Mouse (Mus musculus) fibroblast of lung, adult 2 months (primary cell): ENCODE measurements around the gene Slu7.

Experiments used
- DNase-seq: peaks from one replicate; pipeline ENCODE4 v3.0.0-alpha.2; 2011; ENCODE audit warnings: low read depth

The Slu7 gene

GRCm38 (mm10) chr11:43433254-43434023 is at the start of gene Slu7:
Gene Slu7 (plus strand): TSS chr11:43433744.
- peak; percentile 56 for DNase-seq

DNA sequence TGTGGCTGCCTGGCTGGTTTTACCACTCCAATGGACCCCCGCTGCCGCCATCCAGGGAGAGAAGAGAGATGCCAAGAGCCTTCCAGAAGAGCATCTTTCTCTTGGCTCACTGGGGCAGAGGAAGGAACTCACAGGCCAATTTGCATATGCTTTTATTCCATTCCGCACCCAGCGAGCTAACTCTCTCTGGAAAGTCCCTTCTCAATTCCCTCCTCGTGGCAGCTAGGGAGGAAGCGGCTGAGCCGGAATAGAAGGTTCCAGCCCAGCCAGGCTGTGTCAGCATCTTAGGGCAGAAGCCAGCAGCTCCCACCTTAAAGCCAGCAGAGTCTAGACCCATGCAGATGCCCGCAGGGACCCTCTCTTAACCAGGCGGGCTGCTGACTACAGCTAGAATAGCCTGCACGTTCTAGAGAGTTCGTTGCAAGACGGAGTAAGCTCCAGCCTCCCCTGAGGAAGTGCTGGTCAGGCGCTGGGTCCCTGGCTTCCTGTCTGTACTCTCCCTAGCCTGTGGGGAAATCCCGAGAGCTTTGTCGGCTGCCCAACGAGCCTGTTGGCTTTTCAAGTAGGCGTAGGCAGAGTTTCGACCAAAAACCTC is 48.4 kb upstream of the Slu7 start:
- DNase-seq, result peak; percentile 61

DNA sequence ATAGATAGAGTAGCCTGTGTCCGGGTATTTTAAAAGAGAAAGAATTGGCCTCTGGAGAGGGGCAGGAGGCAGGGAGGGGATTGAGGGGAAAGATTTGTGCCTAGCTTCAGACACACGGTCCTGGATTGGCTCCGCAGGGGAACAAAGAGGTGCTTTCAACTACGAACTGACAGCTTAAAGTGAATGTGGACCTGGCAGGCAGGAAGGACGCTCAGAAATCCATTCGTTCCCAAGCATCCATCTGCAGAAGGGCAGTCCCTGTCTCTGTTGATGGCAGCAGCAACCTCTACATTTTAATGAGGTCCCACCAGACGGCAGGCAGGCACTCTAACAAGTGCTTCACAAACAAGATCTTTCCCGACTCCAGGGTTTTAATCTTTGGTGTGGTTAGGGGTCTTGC is 47.8 kb upstream of the Slu7 start:
- DNase-seq, result no peak

DNA sequence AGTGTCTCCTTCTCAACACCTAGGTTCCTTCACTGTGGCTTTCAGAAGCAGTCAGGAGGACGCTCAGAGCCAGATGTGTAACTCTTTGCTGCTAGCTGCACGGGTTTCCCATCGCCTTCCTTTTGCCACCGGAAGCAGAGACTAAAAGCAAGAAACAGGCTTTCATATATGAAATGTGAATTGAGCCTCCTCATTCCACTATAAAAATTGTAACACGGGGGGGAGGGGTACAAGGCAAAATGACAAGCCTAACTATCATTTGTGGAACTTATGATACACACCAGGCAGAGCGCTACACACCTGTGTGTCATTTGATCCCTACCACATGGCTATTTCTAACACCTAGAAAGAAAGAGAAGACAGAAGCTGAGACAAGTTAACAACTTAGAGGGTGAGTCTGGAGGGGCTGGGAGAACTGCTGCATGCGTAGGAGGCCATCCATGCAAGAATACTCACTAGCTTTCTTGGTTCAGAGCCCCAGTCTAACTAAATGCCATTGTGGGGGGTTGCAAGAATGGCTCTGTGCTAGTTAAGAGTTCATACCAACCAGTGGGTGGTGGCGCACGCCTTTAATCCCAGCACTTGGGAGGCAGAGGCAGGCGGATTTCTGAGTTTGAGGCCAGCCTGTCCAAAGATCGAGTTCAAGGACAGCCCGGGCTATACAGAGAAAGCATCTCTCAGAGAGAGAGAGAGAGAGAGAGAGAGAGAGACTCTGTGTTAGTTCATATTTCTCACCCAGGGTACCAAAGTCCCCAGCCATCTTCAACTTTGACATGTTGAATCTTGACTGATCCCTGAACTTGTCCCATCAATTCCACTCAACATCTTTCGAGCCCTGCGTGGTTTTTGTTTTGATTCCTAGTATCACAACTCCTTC is 46.3 kb upstream of the Slu7 start:
- DNase-seq, result no peak

DNA sequence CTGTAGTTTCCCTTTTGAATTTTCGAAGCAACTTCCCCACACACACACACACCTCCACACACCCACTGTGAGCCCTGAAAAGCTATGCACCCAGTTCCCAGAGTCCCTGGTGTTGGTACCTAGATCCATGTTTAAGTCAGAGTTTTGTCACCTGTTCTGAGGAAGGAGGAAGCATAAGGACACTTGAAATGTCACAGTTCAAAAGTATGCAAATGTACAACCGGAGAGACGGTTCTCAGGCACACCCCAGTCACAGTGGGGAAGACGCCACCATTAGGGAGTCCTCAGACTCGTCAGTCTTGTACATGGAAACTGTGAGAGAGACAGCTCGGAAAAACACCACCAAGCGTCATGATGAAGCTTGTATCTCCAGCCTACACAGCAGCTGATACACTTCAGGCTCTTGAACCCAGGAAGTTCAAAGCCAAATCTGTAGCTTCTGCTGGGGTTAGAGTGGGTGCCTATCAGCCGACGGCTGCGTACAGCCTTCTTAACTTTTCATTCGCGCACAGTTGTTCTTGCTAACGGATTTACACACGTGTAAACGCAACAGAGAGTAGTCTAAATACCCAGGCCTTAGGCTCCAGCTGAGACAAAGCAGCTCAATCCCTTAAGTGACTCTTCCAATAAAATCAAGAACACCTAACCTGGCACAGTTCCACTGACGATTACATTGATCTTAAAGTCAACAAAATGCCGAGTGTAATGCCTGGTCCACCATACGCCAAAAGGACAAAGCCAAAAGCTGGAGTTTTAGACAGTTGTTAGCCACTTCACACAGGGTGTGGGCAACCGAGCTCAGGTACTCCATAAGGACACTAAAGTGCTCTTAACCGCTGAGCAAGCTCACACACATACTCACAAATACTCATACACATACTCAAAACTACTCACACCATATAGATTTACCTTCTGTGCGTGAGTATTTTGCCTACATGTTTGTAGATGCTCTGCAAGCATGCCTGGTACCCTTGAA is 45.1 kb upstream of the Slu7 start:
- no peak for DNase-seq

GRCm38 (mm10) chr11:43389118-43389517 is 44.4 kb upstream of the Slu7 start:
- DNase-seq, result no peak

GRCm38 (mm10) chr11:43392757-43393156 is 40.8 kb upstream of the Slu7 start:
- DNase-seq, result no peak

GRCm38 (mm10) chr11:43393325-43393724 is 40.2 kb upstream of the Slu7 start:
- no peak for DNase-seq

DNA sequence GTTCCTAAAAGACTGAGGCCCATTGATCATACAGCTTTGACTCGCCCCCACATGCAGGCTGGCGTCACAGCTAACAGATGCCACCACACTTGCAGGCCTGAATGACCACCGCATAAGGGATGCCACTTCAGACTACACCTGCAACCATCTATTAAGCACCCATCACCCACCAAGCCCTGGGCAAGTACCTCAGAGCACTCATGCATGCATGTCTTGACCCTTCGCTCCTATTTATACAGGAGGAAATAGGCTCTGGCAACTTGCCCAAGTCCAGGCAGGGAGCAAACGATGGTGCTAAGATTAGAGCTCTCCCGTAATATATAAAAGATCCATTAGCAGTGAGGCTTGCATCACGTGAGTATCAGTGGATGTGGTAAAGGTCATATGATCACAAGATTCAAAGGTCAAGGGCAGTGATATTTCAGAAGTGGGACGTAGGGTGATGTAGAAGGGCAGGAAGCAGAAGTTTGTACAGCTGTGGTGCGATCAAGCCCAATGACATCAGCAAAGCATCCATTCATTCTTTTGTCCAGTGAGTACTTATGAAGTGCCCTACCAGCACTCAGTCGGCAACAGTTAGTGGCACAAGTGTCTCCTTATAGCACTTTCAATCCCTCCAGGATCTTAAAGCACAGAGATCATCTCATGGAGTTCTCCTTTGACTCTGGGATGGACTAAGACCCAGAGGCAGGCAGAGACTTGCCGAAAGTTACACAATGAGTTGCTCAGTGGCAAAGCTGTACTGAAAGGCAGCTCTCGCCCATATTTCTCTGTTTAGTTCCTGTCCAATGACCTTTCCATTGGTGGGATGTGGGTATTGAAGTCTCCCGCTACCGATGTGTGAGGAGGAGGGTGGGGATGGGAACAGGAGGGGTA is 38.2 kb upstream of the Slu7 start:
- no peak for DNase-seq

DNA sequence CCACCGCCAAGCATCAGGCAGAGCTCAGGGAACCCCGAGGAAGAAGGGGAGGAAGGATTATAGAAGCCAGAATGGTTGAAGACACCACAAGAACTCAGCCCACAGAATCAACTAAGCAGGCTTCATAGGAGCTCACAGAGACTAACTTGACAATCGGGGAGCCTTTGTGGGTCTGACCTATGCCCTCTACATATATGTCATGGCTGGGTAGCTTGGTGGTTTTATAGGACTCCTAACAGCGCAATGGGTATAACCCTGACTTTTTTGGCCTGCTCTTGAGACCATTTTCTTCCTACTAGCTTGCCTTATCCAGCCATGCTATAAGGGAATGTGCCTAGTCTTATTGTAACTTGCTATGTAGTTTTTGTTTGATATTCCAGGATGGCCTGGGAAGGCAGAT is 37.3 kb upstream of the Slu7 start:
- no peak for DNase-seq

DNA sequence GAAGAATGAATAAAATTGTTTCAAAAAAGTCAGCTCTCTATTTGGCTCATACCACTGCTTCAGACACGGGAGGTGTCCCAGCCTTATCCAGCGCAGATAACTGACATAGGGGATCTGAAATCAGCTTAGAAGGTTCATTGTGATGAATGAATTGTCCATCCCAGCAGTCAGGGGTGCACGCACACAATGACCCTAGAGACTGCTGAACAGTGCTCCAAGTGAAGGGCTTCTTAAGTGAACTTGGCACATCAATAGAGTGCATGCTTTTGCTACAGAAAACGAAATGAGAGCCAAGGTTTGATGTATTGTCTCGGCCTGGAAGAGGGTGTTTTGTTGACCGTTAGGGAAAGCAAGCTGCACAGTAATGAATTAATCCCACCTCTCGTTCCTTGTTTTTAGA is 36.9 kb upstream of the Slu7 start:
- no peak for DNase-seq

DNA sequence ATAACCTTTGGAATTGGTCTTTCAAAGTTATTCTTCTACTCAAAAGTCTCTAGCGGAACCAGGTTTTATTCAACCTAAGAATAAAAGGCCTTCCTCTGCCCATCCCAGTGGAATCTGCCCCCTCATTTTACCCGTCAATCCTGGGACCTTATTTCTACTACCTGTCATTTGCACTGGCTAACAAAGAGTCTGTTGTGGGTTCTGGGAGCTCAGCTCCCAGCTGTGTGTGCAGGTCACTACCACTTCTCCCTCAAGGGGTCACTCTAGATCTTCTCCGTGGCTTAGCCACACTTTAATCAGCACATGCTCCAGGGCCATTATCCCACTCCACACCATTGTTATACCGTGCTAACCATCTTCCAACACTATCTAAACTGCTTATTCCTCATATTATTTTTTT is 34.2 kb upstream of the Slu7 start:
- DNase-seq, result no peak

- no peak for DNase-seq
These were observed 33.4 kb upstream of the Slu7 start for GRCm38 (mm10) chr11:43400131-43400530.

GRCm38 (mm10) chr11:43404150-43404807 is 29.3 kb upstream of the Slu7 start:
- no peak for DNase-seq

- no peak for DNase-seq
These were observed 24.7 kb upstream of the Slu7 start for GRCm38 (mm10) chr11:43408888-43409287.

DNA sequence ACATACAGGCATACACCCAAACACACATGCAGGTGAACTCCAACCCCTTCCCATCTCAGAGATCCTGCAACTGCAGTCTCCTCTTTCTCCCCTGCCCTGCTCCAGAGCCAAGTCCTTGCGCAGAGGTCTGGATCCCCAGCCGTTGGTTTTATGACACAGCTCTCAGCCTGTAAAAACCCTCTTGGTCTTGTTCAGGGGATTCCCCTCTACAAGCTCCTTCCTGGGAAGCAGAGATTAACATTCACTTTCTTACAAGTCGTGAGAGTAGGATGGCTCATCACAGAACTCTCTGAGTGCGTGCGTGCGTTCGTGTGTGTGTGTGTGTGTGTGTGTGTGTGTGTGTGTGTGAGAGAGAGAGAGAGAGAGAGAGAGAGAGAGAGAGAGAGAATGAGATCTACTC is 23.3 kb upstream of the Slu7 start:
- no peak for DNase-seq

DNA sequence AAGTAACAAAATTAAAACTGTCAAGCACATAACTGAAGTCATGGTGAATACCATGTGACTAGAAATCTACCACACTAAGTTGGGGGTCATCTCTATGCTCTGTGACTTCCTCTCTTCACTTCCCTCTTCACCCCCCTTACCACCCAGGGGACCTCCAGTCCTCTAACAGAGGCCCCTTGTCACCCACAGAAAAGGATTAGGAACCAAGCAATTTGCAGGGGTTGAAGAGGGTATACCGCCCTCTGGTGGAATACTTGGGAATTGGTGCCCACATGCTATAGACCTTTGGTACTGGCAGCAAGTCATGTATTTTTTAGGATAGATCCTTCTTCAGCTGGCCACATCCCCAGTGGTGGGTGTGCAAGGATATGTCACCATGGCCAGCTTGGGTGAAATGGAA is 22.1 kb upstream of the Slu7 start:
- peak; percentile 15 for DNase-seq

DNA sequence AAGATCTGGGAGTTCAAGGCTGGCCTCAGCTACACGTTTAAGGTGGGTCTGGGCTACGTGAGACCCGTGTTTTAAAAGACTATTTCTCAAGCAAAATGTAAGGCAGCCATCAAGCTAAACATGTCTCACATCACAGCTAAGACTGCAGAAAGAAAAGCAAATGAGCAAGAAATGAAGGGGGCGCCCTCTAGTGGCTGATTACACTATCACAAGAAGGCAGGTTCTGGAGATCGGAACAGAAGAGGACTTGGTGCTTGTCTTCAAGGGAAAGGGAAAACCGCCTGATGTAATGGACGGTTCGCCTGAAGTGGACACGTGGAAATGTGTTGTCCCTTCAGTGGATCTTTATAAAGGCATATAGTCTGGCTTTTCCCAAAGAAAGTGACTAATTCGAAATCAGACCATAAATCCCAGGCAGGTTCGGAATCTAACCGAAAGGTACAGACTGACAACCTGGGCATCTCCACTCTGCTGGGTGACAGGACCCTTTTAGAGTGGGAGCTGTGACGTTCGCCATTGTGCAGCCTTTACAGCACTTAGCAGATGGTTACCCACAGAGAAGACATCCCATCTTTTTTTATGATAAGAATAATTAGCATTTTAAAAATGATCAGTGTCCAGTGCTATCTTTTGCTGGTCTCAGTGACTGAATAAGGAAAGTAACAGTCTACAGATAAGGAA is 20.6 kb upstream of the Slu7 start:
- DNase-seq, result peak; percentile 30

DNA sequence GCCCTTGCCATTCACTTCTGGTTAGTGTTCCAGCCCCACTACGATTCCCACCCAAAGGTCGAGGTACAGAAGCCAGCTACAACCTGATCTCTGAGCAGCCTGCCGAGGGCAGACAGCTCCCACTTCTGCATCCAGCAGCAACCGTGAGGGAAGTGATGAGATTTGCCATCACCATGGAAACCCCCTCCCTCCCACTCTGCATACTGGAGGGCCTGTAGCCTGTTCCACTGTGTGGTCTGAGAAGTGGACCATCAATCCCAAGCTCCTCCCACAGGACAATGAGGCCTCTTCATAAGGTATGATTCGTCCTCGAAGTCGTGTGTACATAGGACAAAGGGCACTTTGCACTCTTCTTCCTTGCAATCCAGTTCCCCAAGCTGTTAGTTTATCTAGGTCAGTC is 16.3 kb upstream of the Slu7 start:
- DNase-seq, result no peak

DNA sequence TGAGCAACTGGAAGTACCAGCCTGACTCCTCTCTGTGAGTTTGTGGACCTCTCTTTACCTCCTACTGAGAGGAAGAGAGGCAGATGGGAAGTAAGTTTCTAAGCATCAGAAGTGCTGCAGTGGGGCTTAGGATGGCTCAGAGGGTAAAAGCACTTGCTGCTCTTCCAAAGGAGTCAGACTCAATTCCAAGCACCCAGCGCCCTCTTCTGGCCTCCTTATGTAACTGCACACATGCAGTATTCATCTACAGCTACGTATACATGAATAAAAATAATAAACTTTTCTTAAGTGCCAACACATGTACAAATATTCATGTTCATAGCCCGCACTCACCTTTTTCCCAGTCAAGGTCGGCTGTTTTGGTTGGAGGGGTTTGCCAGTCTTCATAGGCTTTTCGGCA is 9.2 kb upstream of the Slu7 start:
- no peak for DNase-seq
